Comparison of ENCODE assay signal across 26 mouse cellular contexts in the genomic region with DNA sequence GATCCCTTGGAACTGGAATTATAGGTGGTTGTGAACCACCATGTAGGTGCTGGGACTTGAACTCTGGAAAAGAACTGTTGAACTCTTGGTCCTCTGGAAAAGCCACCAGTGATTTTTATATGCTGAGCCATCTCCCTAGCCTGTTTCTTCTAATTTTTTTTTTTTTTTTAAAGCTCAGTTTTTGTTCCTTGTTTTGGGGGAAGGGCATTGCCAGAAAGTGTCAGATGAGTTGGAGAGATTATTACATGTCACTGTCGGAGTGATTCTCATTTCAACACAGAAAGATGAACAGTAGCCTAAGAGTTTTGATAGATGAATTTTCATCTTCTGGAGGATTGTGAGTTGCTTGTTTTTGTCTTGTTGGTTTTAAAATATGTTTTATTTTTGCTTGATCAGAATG.
"Had no signal": no experiment of that assay in that cellular context is flagged by ENCODE, and none has a peak within 500 bp of the region (broad histone marks: within the 10 kb centered on the region; RNA-seq: fewer than 3 reads in every experiment).

No protein-coding gene starts in this region.

- H3K4me1 ChIP-seq: hindbrain, embryonic 12.5 days had no signal

- H3K36me3 ChIP-seq: heart, embryonic 10.5 days; hindbrain, embryonic 10.5 days; hindbrain, embryonic 12.5 days; intestine, embryonic 15.5 days; limb, embryonic 10.5 days had no signal

- DNase-seq: gastrocnemius, postnatal 10 days; gastrocnemius, postnatal 25 days; heart, adult 18-20 months; heart, postnatal 10 days; heart, postnatal 4 days; kidney, adult 18-20 months; kidney, adult 9 months; kidney, postnatal 10 days; kidney, postnatal 4 days; liver; liver, embryonic 13.5 days had no signal

- H3K4me2 ChIP-seq: heart, embryonic 12.5 days; hindbrain, embryonic 12.5 days; hindbrain, embryonic 14.5 days; intestine, embryonic 15.5 days; kidney, embryonic 15.5 days; limb, embryonic 12.5 days; liver, embryonic 11.5 days; liver, embryonic 13.5 days had no signal

- ATAC-seq: hindbrain, embryonic 16.5 days; inflammation-experienced regulatory T-cells, adult 6 months; intestine, embryonic 15.5 days; intestine, postnatal 0 days had no signal

- H3K4me3 ChIP-seq: heart, embryonic 10.5 days; heart, embryonic 12.5 days; hindbrain, embryonic 10.5 days; hindbrain, embryonic 12.5 days; intestine, embryonic 15.5 days; kidney, embryonic 15.5 days; layer of hippocampus, adult 2 months; left cerebral cortex, adult 2 months; limb, embryonic 10.5 days; limb, embryonic 12.5 days; liver, embryonic 13.5 days had no signal

- H3K27me3 ChIP-seq: heart, embryonic 12.5 days; hindbrain, embryonic 12.5 days; intestine, embryonic 15.5 days; kidney, embryonic 15.5 days; limb, embryonic 12.5 days; liver, embryonic 13.5 days had no signal

- H3K27ac ChIP-seq: heart, embryonic 10.5 days; hindbrain, embryonic 10.5 days; hindbrain, embryonic 12.5 days; hindbrain, embryonic 14.5 days; intestine, embryonic 15.5 days; kidney, embryonic 15.5 days; layer of hippocampus, adult 2 months; left cerebral cortex, adult 2 months; limb, embryonic 10.5 days; limb, embryonic 12.5 days; liver, embryonic 13.5 days had no signal

- H3K9ac ChIP-seq: heart, embryonic 12.5 days; hindbrain, embryonic 12.5 days; hindbrain, embryonic 14.5 days; intestine, embryonic 15.5 days; kidney, embryonic 15.5 days; limb, embryonic 12.5 days; liver, embryonic 13.5 days had no signal

- H3K9me3 ChIP-seq: heart, embryonic 10.5 days; heart, embryonic 12.5 days; hindbrain, embryonic 10.5 days; hindbrain, embryonic 12.5 days; intestine, embryonic 15.5 days; kidney, embryonic 15.5 days; limb, embryonic 10.5 days; limb, embryonic 12.5 days; liver, embryonic 13.5 days had no signal
